Mouse (Mus musculus) kidney, embryonic 14.5 days (tissue): ENCODE measurements at regions not wholly inside any gene's neighbourhood (a gene's known extent, or its start where the extent isn't known, plus 50 kb on each side); places are given as distances from the start of the nearest gene placed in this dataset.

Experiments used
- ATAC-seq: fragments of 200-750 bp; cut with Nextera tagmentation; 2 replicates; pipeline ENCODE4 v1.8.0; 2017; ENCODE audit warnings: moderate number of reproducible peaks, mild to moderate bottlenecking, moderate TSS enrichment, moderate library complexity; ENCODE audit not compliant: low FRiP score, low TSS enrichment
- H3K27ac ChIP-seq: fragments of 300-500 bp; sonication (generic); 2 replicates; pipeline ENCODE4 v1.5.1; 2014; ENCODE audit warnings: low read depth, mild to moderate bottlenecking, low read length, moderate library complexity, mixed read lengths
- H3K27me3 ChIP-seq: fragments of 300-500 bp; sonication (generic); 2 replicates; pipeline ENCODE4 v1.6.1; 2014; ENCODE audit warnings: mild to moderate bottlenecking, low read length; ENCODE audit not compliant: control insufficient read depth, insufficient read depth
- H3K36me3 ChIP-seq: fragments of 300-500 bp; sonication (generic); 2 replicates; pipeline ENCODE4 v1.6.1; 2014; ENCODE audit warnings: low read length, mixed read lengths; ENCODE audit not compliant: control insufficient read depth, insufficient read depth
- H3K4me1 ChIP-seq: fragments of 300-500 bp; sonication (generic); 2 replicates; pipeline ENCODE4 v1.6.1; 2014; ENCODE audit warnings: low read length, mixed read lengths; ENCODE audit not compliant: control insufficient read depth, insufficient read depth
- H3K4me2 ChIP-seq: fragments of 300-500 bp; sonication (generic); replicated peaks from 2 replicates; pipeline ENCODE4 v1.6.1; 2014; ENCODE audit warnings: low read depth, mild to moderate bottlenecking, low read length
- H3K4me3 ChIP-seq: fragments of 300-500 bp; sonication (generic); 2 replicates; pipeline ENCODE4 v1.5.1; 2014; ENCODE audit warnings: mild to moderate bottlenecking, low read length
- H3K9ac ChIP-seq: fragments of 300-500 bp; sonication (generic); 2 replicates; pipeline ENCODE4 v1.6.1; 2014; ENCODE audit warnings: low read depth, mild to moderate bottlenecking, low read length, moderate library complexity
- H3K9me3 ChIP-seq: fragments of 300-500 bp; sonication (generic); 2 replicates; pipeline ENCODE4 v1.6.1; 2016; ENCODE audit warnings: low read length; ENCODE audit not compliant: control insufficient read depth
- WGBS: fragments of 180-500 bp; shearing (Covaris S2); extraction: QIAGEN DNeasy Blood & Tissue Kit; methylation state at CpG from one replicate; pipeline ENCODE4 v1.1.7; 2014; 5-methylcytosine and 5-hydroxymethylcytosine counted together

GRCm38 (mm10) chr8:109248356-109248755, 245.5 kb upstream of the Pmfbp1 start:
- no peak for ATAC-seq
- no peaks in the 10 kb centered on the region for H3K36me3 ChIP-seq
- 0 out of 2 replicates have a peak, but pooled peaks cover 2% of the 10 kb centered on the region for H3K27me3 ChIP-seq
- no peak overlapping the region for H3K4me3 ChIP-seq
- H3K27ac ChIP-seq = no peak overlapping the region
- WGBS = 76% methylated on average over 6 of the region's 6 CpGs
- no peaks in the 10 kb centered on the region for H3K4me1 ChIP-seq
- no peak overlapping the region for H3K9ac ChIP-seq
- no peaks in the 10 kb centered on the region for H3K9me3 ChIP-seq
- H3K4me2 ChIP-seq = no peak overlapping the region

DNA sequence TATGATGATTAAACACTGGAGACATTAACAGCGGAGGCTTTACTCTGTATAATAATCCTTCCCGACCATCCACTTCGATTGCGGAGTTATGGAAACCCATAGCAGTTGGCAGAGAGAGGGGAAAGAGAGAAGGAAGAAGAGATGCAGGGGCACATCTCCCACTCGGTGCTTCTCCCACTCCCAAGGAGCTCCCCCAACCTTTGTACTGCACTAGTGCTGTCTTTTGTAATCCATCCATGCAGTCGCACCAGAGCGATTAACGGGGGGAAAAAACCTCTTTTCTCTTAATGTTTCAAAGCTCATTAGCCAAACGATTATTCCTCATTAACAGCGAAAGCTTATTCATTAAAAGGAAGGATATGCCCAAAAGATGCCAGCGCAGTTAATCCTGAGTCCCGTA, 244.6 kb upstream of the Pmfbp1 start:
- H3K27ac ChIP-seq = no peak overlapping the region
- H3K9ac ChIP-seq = no peak overlapping the region
- no peaks in the 10 kb centered on the region for H3K36me3 ChIP-seq
- no peaks in the 10 kb centered on the region for H3K9me3 ChIP-seq
- H3K4me1 ChIP-seq = no peaks in the 10 kb centered on the region
- H3K4me2 ChIP-seq = no peak overlapping the region
- no peak overlapping the region for H3K4me3 ChIP-seq
- 81% methylated on average over 12 of the region's 12 CpGs for whole genome bisulfite sequencing
- 0 out of 2 replicates have a peak, but pooled peaks cover 2% of the 10 kb centered on the region for H3K27me3 ChIP-seq
- ATAC-seq = no peak

DNA sequence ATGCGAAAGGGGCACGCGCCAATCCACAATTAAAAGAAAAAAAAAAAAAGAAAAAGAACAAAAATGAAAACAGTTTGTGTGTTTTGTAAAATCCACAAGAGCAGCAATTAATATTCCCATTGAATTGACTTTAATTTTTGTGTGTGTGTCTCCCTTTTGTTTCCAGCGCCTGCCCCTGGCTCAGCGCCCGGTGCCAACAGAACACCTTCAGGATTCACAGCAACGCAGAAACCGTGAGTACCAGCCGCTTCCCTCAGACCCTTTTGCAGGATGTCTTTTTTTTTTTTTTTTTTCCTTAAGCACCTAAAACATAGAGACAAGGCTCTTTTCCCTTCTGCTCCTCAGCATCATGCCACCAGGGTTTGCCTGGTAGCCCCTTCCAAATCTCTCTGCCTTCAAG, 244.1 kb upstream of the Pmfbp1 start:
- no peaks in the 10 kb centered on the region for H3K9me3 ChIP-seq
- no peaks in the 10 kb centered on the region for H3K36me3 ChIP-seq
- no peak overlapping the region for H3K4me2 ChIP-seq
- no peak overlapping the region for H3K9ac ChIP-seq
- no peak overlapping the region for H3K27ac ChIP-seq
- ATAC-seq = no peak
- no peaks in the 10 kb centered on the region for H3K4me1 ChIP-seq
- 89% methylated on average over 9 of the region's 9 CpGs for WGBS
- 0 out of 2 replicates have a peak, but pooled peaks cover 2% of the 10 kb centered on the region for H3K27me3 ChIP-seq
- no peak overlapping the region for H3K4me3 ChIP-seq

- WGBS = 86% methylated on average over 8 of the region's 8 CpGs
- Histone ChIP-seq H3K4me3 (no peak overlapping the region), H3K27me3 (0 out of 2 replicates have a peak, but pooled peaks cover 2% of the 10 kb centered on the region), H3K9ac (no peak overlapping the region), H3K9me3 (no peaks in the 10 kb centered on the region; the same call in 1 of the 2 replicates), H3K36me3 (no peaks in the 10 kb centered on the region), H3K4me2 (no peak overlapping the region), H3K27ac (no peak overlapping the region), H3K4me1 (no peaks in the 10 kb centered on the region)
- no peak for ATAC-seq
Observed at GRCm38 (mm10) chr8:109250551-109250950, 243.3 kb upstream of the Pmfbp1 start.

DNA sequence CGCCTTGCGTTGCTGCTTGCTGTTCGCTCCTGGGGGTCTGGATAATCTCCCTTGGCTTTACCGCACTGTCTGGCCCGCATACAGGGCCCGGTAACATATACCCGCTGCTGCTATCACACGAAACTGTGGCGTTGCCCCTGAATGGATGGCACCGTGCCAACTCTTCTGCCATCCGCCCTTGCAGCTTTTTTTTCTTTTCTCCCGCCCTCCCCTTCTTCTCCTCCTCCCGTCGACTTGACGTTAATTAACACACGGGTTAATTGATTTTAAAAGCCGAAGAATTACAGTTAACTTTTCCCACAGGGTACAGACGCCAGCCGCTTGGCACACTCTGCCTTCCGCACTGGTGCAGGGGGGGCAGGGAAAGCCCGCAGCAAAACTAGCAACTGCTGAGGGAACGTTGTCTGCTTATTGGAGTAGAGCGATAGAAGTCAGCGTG, 242.4 kb upstream of the Pmfbp1 start:
- WGBS = 84% methylated on average over 24 of the region's 24 CpGs
- no peak for ATAC-seq
- Histone ChIP-seq H3K36me3 (no peaks in the 10 kb centered on the region), H3K27me3 (0 out of 2 replicates have a peak, but pooled peaks cover 2% of the 10 kb centered on the region), H3K9me3 (no peaks in the 10 kb centered on the region; the same call in 1 of the 2 replicates), H3K27ac (no peak overlapping the region), H3K4me3 (no peak overlapping the region), H3K9ac (no peak overlapping the region), H3K4me1 (no peaks in the 10 kb centered on the region), H3K4me2 (no peak overlapping the region)

DNA sequence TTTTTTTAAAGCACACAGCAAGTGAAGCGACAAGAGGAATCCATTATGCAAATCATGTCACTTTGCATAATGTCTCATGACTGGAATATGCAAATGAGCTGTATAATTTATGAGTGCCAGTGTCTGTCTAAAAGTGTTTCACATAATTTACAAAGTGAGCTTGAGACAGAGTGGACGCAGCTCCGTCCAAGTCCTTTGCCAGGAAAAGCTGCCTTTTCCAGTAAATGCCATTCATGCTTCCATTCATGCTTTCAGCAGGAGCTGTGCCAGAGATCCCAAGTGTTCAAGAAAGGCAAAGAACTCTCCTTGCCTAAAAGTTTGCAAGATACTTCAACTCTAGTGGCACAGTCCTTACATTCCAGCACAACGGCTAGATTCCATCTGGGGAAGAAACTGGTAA, 241.4 kb upstream of the Pmfbp1 start:
- H3K9me3 ChIP-seq = no peaks in the 10 kb centered on the region; the same call in 1 of the 2 replicates
- H3K4me3 ChIP-seq = no peak overlapping the region
- H3K27me3 ChIP-seq = 0 out of 2 replicates have a peak, but pooled peaks cover 2% of the 10 kb centered on the region
- H3K4me1 ChIP-seq = no peaks in the 10 kb centered on the region
- H3K36me3 ChIP-seq = no peaks in the 10 kb centered on the region
- H3K4me2 ChIP-seq = no peak overlapping the region
- 83% methylated on average over 4 of the region's 4 CpGs for WGBS
- no peak overlapping the region for H3K9ac ChIP-seq
- ATAC-seq = no peak
- no peak overlapping the region for H3K27ac ChIP-seq

DNA sequence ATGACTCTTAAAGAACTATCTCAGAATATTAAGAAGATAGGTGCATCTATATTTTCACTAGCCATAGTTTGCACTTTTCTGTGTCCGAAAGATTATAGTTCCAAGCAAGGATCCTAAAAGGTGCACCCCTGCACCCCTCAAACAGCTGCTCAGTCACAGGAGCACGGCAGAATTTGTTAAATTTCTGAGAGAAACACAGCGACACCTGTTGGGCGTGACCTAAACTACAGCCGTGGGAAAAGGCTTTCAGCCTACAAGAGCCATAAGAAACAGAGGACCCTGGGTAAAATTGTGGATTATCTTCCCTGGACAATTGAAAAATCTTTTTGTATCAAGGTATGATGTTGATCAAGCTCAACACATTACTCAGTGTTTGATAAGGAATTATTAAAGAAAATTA, 214.7 kb upstream of the Pmfbp1 start:
- Histone ChIP-seq H3K9me3 (no peaks in the 10 kb centered on the region), H3K4me3 (no peak overlapping the region), H3K4me2 (no peak overlapping the region), H3K9ac (no peak overlapping the region), H3K36me3 (no peaks in the 10 kb centered on the region), H3K27ac (no peak overlapping the region), H3K4me1 (0 out of 2 replicates have a peak, but pooled peaks cover 2% of the 10 kb centered on the region), H3K27me3 (no peaks in the 10 kb centered on the region)
- WGBS = 15% methylated on average over 5 of the region's 5 CpGs
- no peak for ATAC-seq

DNA sequence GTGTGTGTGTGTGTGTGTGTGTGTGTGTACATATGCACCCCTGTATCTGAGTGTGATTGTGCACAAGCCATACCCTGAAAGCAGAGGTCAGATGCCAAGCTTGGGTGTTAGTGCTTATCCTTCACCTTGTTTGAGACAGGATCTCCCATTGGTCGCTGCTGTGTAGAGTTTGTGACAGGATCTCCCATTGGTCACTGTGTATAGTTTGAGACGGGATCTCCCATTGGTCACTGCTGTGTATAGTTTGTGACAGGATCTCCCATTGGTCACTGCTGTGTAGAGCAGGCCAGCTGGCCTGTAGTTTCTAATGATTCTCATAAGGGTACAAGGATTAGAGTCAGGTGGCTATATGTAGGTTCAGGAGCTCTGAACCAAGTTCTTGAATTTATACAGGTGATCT, 213.3 kb upstream of the Pmfbp1 start:
- Histone ChIP-seq H3K4me2 (no peak overlapping the region), H3K27me3 (no peaks in the 10 kb centered on the region), H3K9ac (no peak overlapping the region), H3K4me3 (no peak overlapping the region), H3K27ac (no peak overlapping the region), H3K4me1 (no peaks in the 10 kb centered on the region), H3K36me3 (no peaks in the 10 kb centered on the region), H3K9me3 (no peaks in the 10 kb centered on the region)
- 92% methylated on average over 2 of the region's 2 CpGs for WGBS
- no peak for ATAC-seq

DNA sequence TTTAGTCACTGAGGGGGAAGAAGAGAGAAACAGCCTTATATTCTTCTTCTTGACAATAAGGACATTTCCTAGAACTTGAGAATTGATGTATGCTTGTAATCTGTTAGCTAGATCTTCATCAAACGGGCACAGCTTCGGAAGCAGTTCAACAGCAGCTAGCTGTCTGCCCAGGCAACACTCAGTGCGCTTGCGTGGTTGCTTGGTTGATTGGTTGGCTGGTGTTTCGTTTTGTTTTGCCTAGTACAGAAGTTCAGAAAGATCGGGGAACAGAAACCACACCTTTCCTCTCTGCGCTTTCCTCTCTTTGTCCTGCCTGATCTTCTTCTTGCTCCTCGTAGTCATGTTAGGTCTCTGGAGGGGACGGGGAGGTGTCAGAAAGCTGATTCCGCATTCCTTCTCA, 212.2 kb upstream of the Pmfbp1 start:
- WGBS = 71% methylated on average over 10 of the region's 10 CpGs
- ATAC-seq = no peak
- H3K9me3 ChIP-seq = no peaks in the 10 kb centered on the region

More for the DNA sequence above, 212.2 kb upstream of the Pmfbp1 start:
- Histone ChIP-seq H3K4me2 (no peak overlapping the region), H3K4me1 (no peaks in the 10 kb centered on the region), H3K27ac (no peak overlapping the region), H3K4me3 (no peak overlapping the region), H3K27me3 (no peaks in the 10 kb centered on the region), H3K9ac (no peak overlapping the region), H3K36me3 (no peaks in the 10 kb centered on the region)
